Mouse (Mus musculus): ENCODE data around the gene Ebf1.

- TF ChIP-seq CTCF (IDR thresholded peaks at IDR 0.05; ENCODE audit: control insufficient read depth, insufficient read depth, insufficient replicate concordance, low read depth, low read length), result no peak
- no peak for TF ChIP-seq POLR2A (IDR thresholded peaks at IDR 0.05; ENCODE audit: control insufficient read depth, low read depth, low read length)
Observed at GRCm38 (mm10) chr11:44882476-44882970, 265.4 kb downstream of the Ebf1 start.
